Mouse (Mus musculus) yolk sac, embryonic 10.5 days (tissue): ENCODE measurements around the gene Nfam1.

Source experiments
- DNase-seq: peaks from one replicate; pipeline ENCODE4 v3.0.0-alpha.2; 2017; ENCODE audit warnings: low spot score

Nfam1 gene

DNA sequence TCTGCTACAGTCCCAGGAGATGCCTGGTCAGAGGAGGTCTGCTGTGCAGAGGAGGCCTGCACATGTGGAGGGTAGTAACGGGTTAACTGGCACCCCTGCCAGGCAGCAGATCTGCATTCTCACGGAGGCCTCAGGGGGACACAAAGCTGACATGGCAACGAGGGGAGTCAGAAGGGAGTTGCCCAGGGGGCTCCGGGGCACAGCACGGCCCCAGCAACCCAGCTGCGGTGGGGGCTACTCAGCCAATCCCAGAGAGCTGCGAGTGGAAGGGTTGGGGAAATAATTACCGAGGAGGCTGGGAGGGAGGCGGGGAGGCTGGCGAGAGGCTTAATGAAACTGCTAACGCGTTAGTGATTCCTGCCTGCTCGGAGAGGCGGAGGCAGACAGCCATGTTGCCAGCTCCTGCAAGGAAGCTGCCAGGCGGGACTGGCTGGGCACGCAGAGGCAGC is 74.8 kb downstream of the Nfam1 start:
- no peak for DNase-seq

- DNase-seq: no peak
These were observed 76.4 kb downstream of the Nfam1 start for GRCm38 (mm10) chr15:82956721-82957120.

- DNase-seq: no peak
These were observed 76.8 kb downstream of the Nfam1 start for GRCm38 (mm10) chr15:82956310-82956709.

GRCm38 (mm10) chr15:82955286-82955685 is 77.8 kb downstream of the Nfam1 start:
- DNase-seq: no peak

DNA sequence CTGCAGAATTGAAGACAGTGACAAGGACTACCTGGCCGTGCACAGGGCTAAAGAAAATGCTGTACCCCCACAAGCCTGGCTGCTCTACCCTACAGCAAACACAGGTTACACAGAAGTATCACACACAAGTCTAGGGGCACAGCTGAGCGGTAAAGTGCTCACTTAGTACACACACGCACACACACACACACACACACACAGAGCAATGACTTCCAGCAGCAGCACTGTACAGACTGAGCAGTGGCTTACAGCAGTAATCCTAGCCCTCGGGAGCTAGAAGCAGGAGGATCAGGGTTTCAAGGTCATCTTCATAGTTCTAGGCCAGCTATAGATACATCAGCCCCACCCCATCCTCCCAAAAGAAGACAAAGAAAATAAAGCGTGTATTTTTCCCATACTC is 79.1 kb downstream of the Nfam1 start:
- DNase-seq: no peak

DNA sequence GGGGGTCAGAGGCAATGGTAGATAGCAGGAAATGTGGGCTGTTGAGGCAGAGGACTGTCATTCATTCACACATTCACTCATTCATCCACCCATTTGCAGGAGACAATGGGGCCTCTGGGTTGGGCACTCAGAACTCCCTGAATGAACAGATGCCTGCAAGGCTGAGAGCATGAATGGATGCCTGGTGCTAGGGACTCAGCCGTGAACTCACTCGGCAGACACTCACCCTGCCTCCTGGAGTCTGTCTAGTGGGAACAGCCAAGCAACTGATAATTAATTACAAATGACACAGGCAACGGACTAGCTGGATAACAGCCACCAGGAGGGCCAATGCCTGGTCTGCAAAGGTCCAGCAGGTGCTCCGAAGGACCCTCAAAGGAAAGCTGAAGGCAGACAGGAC is 80.0 kb downstream of the Nfam1 start:
- DNase-seq: no peak

- DNase-seq: no peak
These were observed 80.8 kb downstream of the Nfam1 start for GRCm38 (mm10) chr15:82952292-82952705.

GRCm38 (mm10) chr15:82950246-82950645 is 82.9 kb downstream of the Nfam1 start:
- DNase-seq: no peak

GRCm38 (mm10) chr15:82947431-82947830 is 85.7 kb downstream of the Nfam1 start:
- DNase-seq: no peak

DNA sequence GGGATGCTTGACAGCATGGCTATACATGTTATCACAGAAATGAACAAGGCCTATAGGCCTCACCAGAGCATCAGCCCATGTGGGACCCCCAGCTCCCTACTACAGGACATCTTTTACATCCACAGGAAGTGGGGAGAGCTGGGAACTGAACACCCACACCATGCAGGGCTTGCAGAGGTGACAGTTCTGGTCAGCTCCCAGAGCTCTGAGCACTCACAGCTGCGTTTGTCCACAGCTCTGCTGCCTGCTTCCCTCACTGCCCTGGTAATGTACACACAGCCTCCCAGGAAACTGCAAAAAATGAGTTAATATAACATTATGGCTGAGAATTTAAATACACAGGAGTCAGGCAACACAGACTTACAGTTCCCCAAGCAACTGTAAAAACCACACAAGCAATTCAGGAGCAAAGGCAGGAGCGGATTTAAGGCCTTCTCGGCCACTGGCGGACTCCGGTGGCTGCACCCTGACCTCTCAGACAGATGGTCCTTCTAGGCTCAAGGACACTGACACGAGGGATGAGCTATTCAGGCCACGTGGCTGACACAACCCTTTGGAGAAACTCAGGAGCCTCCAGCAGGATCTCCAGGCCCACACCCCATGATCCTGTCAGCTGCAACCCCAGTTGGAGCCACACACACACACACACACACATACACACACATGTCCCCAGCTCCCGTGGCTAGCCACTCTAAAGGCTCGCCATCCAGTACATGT is 88.5 kb downstream of the Nfam1 start:
- DNase-seq: no peak
